Mouse (Mus musculus) lung, postnatal 0 days (tissue): ENCODE measurements around the gene Gtpbp1.

Experiments used
- CTCF ChIP-seq: IDR thresholded peaks from 2 replicates; pipeline ENCODE4 v1.5.1; 2016; ENCODE audit warnings: antibody characterized with exemption, mild to moderate bottlenecking
- EP300 ChIP-seq: IDR thresholded peaks from 2 replicates; pipeline ENCODE4 v1.6.1; 2016; ENCODE audit warnings: antibody characterized with exemption, mild to moderate bottlenecking, control low read depth

GRCm38 (mm10) chr15:79744001-79744400, 53.4 kb downstream of the Gtpbp1 start:
- TF ChIP-seq CTCF (no peak), EP300 (no peak)
